Mouse (Mus musculus) stomach, embryonic 15.5 days (tissue): Measurements from ENCODE around the gene Tnrc18. TPM values are rescaled to one million over a fixed set of nuclear protein-coding genes. Genes with fewer than 3 reads are reported as not detected.
A peak's percentile ranks its signal among the peaks of the same experiment; 100 is the strongest.

Source experiments
- ATAC-seq: fragments of 200-750 bp; cut with Nextera tagmentation; 2 replicates; pipeline ENCODE4 v1.8.0; 2017; ENCODE audit warnings: low read depth, moderate number of reproducible peaks, moderate TSS enrichment; ENCODE audit not compliant: insufficient read depth, low FRiP score
- H3K27ac ChIP-seq: fragments of 300-500 bp; sonication (generic); 2 replicates; pipeline ENCODE4 v1.5.1; 2015; ENCODE audit warnings: mild to moderate bottlenecking, inconsistent platforms
- H3K27me3 ChIP-seq: fragments of 300-500 bp; sonication (generic); replicated peaks from 2 replicates; pipeline ENCODE4 v1.6.1; 2015; ENCODE audit warnings: inconsistent platforms
- H3K36me3 ChIP-seq: fragments of 300-500 bp; sonication (generic); 2 replicates; pipeline ENCODE4 v1.6.1; 2015; ENCODE audit warnings: inconsistent platforms
- H3K4me1 ChIP-seq: fragments of 300-500 bp; sonication (generic); 2 replicates; pipeline ENCODE4 v1.6.1; 2015; ENCODE audit warnings: inconsistent platforms
- H3K4me2 ChIP-seq: fragments of 300-500 bp; sonication (generic); 2 replicates; pipeline ENCODE4 v1.6.1; 2015; ENCODE audit warnings: mild to moderate bottlenecking, inconsistent platforms
- H3K4me3 ChIP-seq: fragments of 300-500 bp; sonication (generic); replicated peaks from 2 replicates; pipeline ENCODE4 v1.5.1; 2015; ENCODE audit warnings: inconsistent platforms
- H3K9ac ChIP-seq: fragments of 300-500 bp; sonication (generic); 2 replicates; pipeline ENCODE4 v1.6.1; 2015; ENCODE audit warnings: inconsistent platforms
- H3K9me3 ChIP-seq: fragments of 300-500 bp; sonication (generic); 2 replicates; pipeline ENCODE4 v1.6.1; 2016; ENCODE audit warnings: inconsistent platforms
- WGBS: fragments of 180-500 bp; shearing (Covaris S2); methylation state at CpG from one replicate; pipeline ENCODE4 v1.1.7; 2015; 5-methylcytosine and 5-hydroxymethylcytosine counted together
- polyA plus RNA-seq: library from polyadenylated mRNA; unstranded; fragments of >200 nt; fragmentation: Nextera tagmentation; extraction: Ambion mirVana; gene quantifications from 2 replicates; pipeline ENCODE4 v1.2.1, GENCODE M21; 2015

Tnrc18 gene
- polyA plus RNA-seq, 1 experiment from 2014 or later = 29.5 TPM

- Histone ChIP-seq H3K9ac (no peak overlapping the region), H3K27ac (no peak overlapping the region), H3K9me3 (no peaks in the 10 kb centered on the region), H3K4me2 (no peak overlapping the region), H3K4me1 (peaks cover 6% of the 10 kb centered on the region; the same call in 1 of the 2 replicates), H3K4me3 (no peak overlapping the region), H3K36me3 (peaks cover 63% of the 10 kb centered on the region), H3K27me3 (no peaks in the 10 kb centered on the region)
- no peak for ATAC-seq
- 91% methylated on average over 6 of the region's 6 CpGs for whole genome bisulfite sequencing
These were observed 90.7 kb downstream of the Tnrc18 start for GRCm38 (mm10) chr5:142726748-142727147.

GRCm38 (mm10) chr5:142724265-142724664 lies 93.2 kb downstream of the Tnrc18 start:
- Histone ChIP-seq H3K4me3 (no peak overlapping the region), H3K27ac (no peak overlapping the region), H3K27me3 (no peaks in the 10 kb centered on the region), H3K4me1 (peaks cover 6% of the 10 kb centered on the region; the same call in 1 of the 2 replicates), H3K36me3 (peaks cover 39% of the 10 kb centered on the region), H3K9ac (no peak overlapping the region), H3K4me2 (no peak overlapping the region), H3K9me3 (no peaks in the 10 kb centered on the region)
- 85% methylated on average over 7 of the region's 7 CpGs for WGBS
- no peak for ATAC-seq

GRCm38 (mm10) chr5:142723520-142724133 lies 93.8 kb downstream of the Tnrc18 start:
- no peaks in the 10 kb centered on the region for H3K27me3 ChIP-seq
- H3K4me1 ChIP-seq = peaks cover 6% of the 10 kb centered on the region; the same call in 1 of the 2 replicates
- H3K27ac ChIP-seq = no peak overlapping the region
- peak; percentile 70 for ATAC-seq
- peak overlapping the region; percentile 17; the same call in 1 of the 2 replicates for H3K4me2 ChIP-seq
- peaks cover 35% of the 10 kb centered on the region for H3K36me3 ChIP-seq
- no peaks in the 10 kb centered on the region for H3K9me3 ChIP-seq
- no peak overlapping the region for H3K4me3 ChIP-seq
- WGBS = 12% methylated on average over 7 of the region's 7 CpGs
- no peak overlapping the region for H3K9ac ChIP-seq

GRCm38 (mm10) chr5:142719897-142720296 lies 97.6 kb downstream of the Tnrc18 start:
- no peak overlapping the region for H3K9ac ChIP-seq
- H3K36me3 ChIP-seq = 0 out of 2 replicates have a peak, but pooled peaks cover 3% of the 10 kb centered on the region
- no peak overlapping the region for H3K4me2 ChIP-seq
- peaks cover 6% of the 10 kb centered on the region; the same call in 1 of the 2 replicates for H3K4me1 ChIP-seq
- no peak overlapping the region for H3K27ac ChIP-seq
- no peak for ATAC-seq
- 85% methylated on average over 13 of the region's 13 CpGs for WGBS
- H3K27me3 ChIP-seq = no peaks in the 10 kb centered on the region
- no peak overlapping the region for H3K4me3 ChIP-seq
- no peaks in the 10 kb centered on the region for H3K9me3 ChIP-seq

- no peak overlapping the region for H3K4me3 ChIP-seq
- no peaks in the 10 kb centered on the region for H3K36me3 ChIP-seq
- H3K9ac ChIP-seq = no peak overlapping the region
- no peaks in the 10 kb centered on the region for H3K9me3 ChIP-seq
- WGBS = 59% methylated on average over 25 of the region's 25 CpGs
- no peak overlapping the region for H3K27ac ChIP-seq
- H3K4me1 ChIP-seq = 0 out of 2 replicates have a peak, but pooled peaks cover 3% of the 10 kb centered on the region
- no peaks in the 10 kb centered on the region for H3K27me3 ChIP-seq
- no peak overlapping the region for H3K4me2 ChIP-seq
- no peak for ATAC-seq
These were observed 99.0 kb downstream of the Tnrc18 start for GRCm38 (mm10) chr5:142718486-142718885.

- Histone ChIP-seq H3K4me1 (no peaks in the 10 kb centered on the region), H3K4me3 (no peak overlapping the region), H3K4me2 (no peak overlapping the region), H3K9ac (no peak overlapping the region), H3K9me3 (no peaks in the 10 kb centered on the region), H3K27me3 (no peaks in the 10 kb centered on the region), H3K36me3 (no peaks in the 10 kb centered on the region), H3K27ac (no peak overlapping the region)
- no peak for ATAC-seq
- 16% methylated on average over 4 of the region's 4 CpGs for WGBS
These were observed 99.4 kb downstream of the Tnrc18 start for GRCm38 (mm10) chr5:142718037-142718436.

- WGBS = 80% methylated on average over 6 of the region's 6 CpGs
- H3K27ac ChIP-seq = no peak overlapping the region
- no peak for ATAC-seq
- H3K4me3 ChIP-seq = no peak overlapping the region
- H3K36me3 ChIP-seq = no peaks in the 10 kb centered on the region
- H3K4me1 ChIP-seq = no peaks in the 10 kb centered on the region
- H3K27me3 ChIP-seq = no peaks in the 10 kb centered on the region
- no peaks in the 10 kb centered on the region for H3K9me3 ChIP-seq
- H3K4me2 ChIP-seq = no peak overlapping the region
- no peak overlapping the region for H3K9ac ChIP-seq
These were observed 101.4 kb downstream of the Tnrc18 start for GRCm38 (mm10) chr5:142716056-142716455.

GRCm38 (mm10) chr5:142715059-142715458 lies 102.4 kb downstream of the Tnrc18 start:
- H3K4me3 ChIP-seq = no peak overlapping the region
- no peaks in the 10 kb centered on the region for H3K27me3 ChIP-seq
- no peaks in the 10 kb centered on the region for H3K9me3 ChIP-seq
- H3K9ac ChIP-seq = no peak overlapping the region
- H3K27ac ChIP-seq = no peak overlapping the region
- WGBS = 81% methylated on average over 9 of the region's 9 CpGs
- no peaks in the 10 kb centered on the region for H3K36me3 ChIP-seq
- H3K4me2 ChIP-seq = no peak overlapping the region
- no peaks in the 10 kb centered on the region for H3K4me1 ChIP-seq
- ATAC-seq = no peak

GRCm38 (mm10) chr5:142713966-142714365 lies 103.5 kb downstream of the Tnrc18 start:
- no peak for ATAC-seq
- WGBS = 79% methylated on average over 10 of the region's 10 CpGs
- Histone ChIP-seq H3K4me1 (no peaks in the 10 kb centered on the region), H3K36me3 (no peaks in the 10 kb centered on the region), H3K27ac (no peak overlapping the region), H3K9ac (no peak overlapping the region), H3K4me3 (no peak overlapping the region), H3K4me2 (no peak overlapping the region), H3K9me3 (no peaks in the 10 kb centered on the region), H3K27me3 (no peaks in the 10 kb centered on the region)

- Histone ChIP-seq H3K9me3 (no peaks in the 10 kb centered on the region), H3K4me2 (no peak overlapping the region), H3K4me3 (no peak overlapping the region), H3K27ac (no peak overlapping the region), H3K36me3 (no peaks in the 10 kb centered on the region), H3K9ac (no peak overlapping the region), H3K4me1 (no peaks in the 10 kb centered on the region), H3K27me3 (no peaks in the 10 kb centered on the region)
- ATAC-seq = no peak
- 80% methylated on average over 5 of the region's 5 CpGs for WGBS
These were observed 105.1 kb downstream of the Tnrc18 start for GRCm38 (mm10) chr5:142712373-142712772.

- 83% methylated on average over 7 of the region's 7 CpGs for WGBS
These were observed 108.0 kb downstream of the Tnrc18 start for GRCm38 (mm10) chr5:142709436-142709835.

GRCm38 (mm10) chr5:142707709-142708108 lies 109.8 kb downstream of the Tnrc18 start:
- Histone ChIP-seq H3K27me3 (0 out of 2 replicates have a peak, but pooled peaks cover 7% of the 10 kb centered on the region), H3K4me1 (peaks cover 2% of the 10 kb centered on the region; the same call in 1 of the 2 replicates), H3K27ac (no peak overlapping the region), H3K9ac (no peak overlapping the region), H3K9me3 (no peaks in the 10 kb centered on the region), H3K36me3 (no peaks in the 10 kb centered on the region), H3K4me3 (no peak overlapping the region), H3K4me2 (no peak overlapping the region)
- 84% methylated on average over 5 of the region's 5 CpGs for WGBS
- no peak for ATAC-seq

More at GRCm38 (mm10) chr5:142709436-142709835, 108.0 kb downstream of the Tnrc18 start:
- no peak overlapping the region for H3K4me2 ChIP-seq
- no peak overlapping the region for H3K9ac ChIP-seq
- no peak overlapping the region for H3K27ac ChIP-seq
- H3K4me3 ChIP-seq = no peak overlapping the region
- no peaks in the 10 kb centered on the region for H3K9me3 ChIP-seq
- no peaks in the 10 kb centered on the region for H3K36me3 ChIP-seq
- no peak for ATAC-seq
- no peaks in the 10 kb centered on the region for H3K4me1 ChIP-seq
- H3K27me3 ChIP-seq = no peaks in the 10 kb centered on the region
